7 mouse cellular contexts compared by ENCODE assay signal in genomic region chr17:72925804-72926617, GRCm38 (mm10). TPM values are rescaled to one million over a fixed set of nuclear protein-coding genes. Genes with fewer than 3 reads are reported as not detected.
DNase-seq lines count a peak whose midpoint lies in the region; ATAC-seq and TF ChIP-seq lines count a peak whose summit lies in the region.

No protein-coding gene starts in this region.

- TF ChIP-seq POLR2A in cerebellum, adult 2 months (IDR thresholded peaks at IDR 0.05; ENCODE audit: borderline replicate concordance, insufficient read depth, low read length): no peak
- no peak for TF ChIP-seq POLR2A in limb, embryonic 14.5 days (IDR thresholded peaks at IDR 0.05; ENCODE audit: borderline replicate concordance, extremely low read depth, insufficient read depth, insufficient read length)

- no peak overlapping the region for H3K4me3 ChIP-seq in cerebellum, adult 2 months (replicated peaks; ENCODE audit: insufficient read depth, low read depth, low read length)
- no peak overlapping the region for H3K4me3 ChIP-seq in embryonic facial prominence, embryonic 12.5 days
- 0 out of 2 replicates have a peak overlapping the region, but pooled peaks have one; percentile 0 for H3K4me3 ChIP-seq in heart, embryonic 12.5 days
- no peak overlapping the region for H3K4me3 ChIP-seq in kidney, postnatal 0 days (replicated peaks; ENCODE audit: low read depth, low read length)
- H3K4me3 ChIP-seq in limb, embryonic 14.5 days (replicated peaks; ENCODE audit: low read length): no peak overlapping the region

- no peak overlapping the region for H3K4me2 ChIP-seq in embryonic facial prominence, embryonic 12.5 days (replicated peaks)
- H3K4me2 ChIP-seq in heart, embryonic 12.5 days: peak overlapping the region; percentile 32
- H3K4me2 ChIP-seq in kidney, postnatal 0 days (ENCODE audit: low read length): peak overlapping the region; percentile 17; the same call in 1 of the 2 replicates
- H3K4me2 ChIP-seq in limb, embryonic 14.5 days (replicated peaks; ENCODE audit: low read depth, low read length, severe bottlenecking): no peak overlapping the region

- ATAC-seq in embryonic facial prominence, embryonic 12.5 days (ENCODE audit: insufficient number of reproducible peaks, insufficient read depth, low FRiP score, low TSS enrichment): peak; percentile 49
- no peak for ATAC-seq in heart, embryonic 12.5 days (ENCODE audit: insufficient number of reproducible peaks, low FRiP score)
- ATAC-seq in kidney, postnatal 0 days (replicated peaks; ENCODE audit: low FRiP score, low read depth): no peak; the same call in 1 of the 2 replicates
- ATAC-seq in limb, embryonic 14.5 days (ENCODE audit: low FRiP score, low read depth): peak; percentile 72

- DNase-seq in cerebellum, adult 2 months: peak; percentile 23 to 48
- DNase-seq in kidney, postnatal 0 days (ENCODE audit: low spot score): peak; percentile 58
- DNase-seq in limb, embryonic 14.5 days (ENCODE audit: low spot score): peak; percentile 49
- DNase-seq in right cerebral cortex, postnatal 10 days (ENCODE audit: low spot score in 2 of 2): peak; percentile 83 to 93
- no peak for DNase-seq in c-Kit-positive CD71-positive TER-119-positive erythroid progenitor cells, embryonic 14.5 days (ENCODE audit: low spot score)

- WGBS in cerebellum, adult 2 months: 29% methylated on average over 12 of the region's 12 CpGs
- WGBS in embryonic facial prominence, embryonic 12.5 days: 42% methylated on average over 12 of the region's 12 CpGs
- 48% methylated on average over 12 of the region's 12 CpGs for WGBS in heart, embryonic 12.5 days
- 41% methylated on average over 12 of the region's 12 CpGs for WGBS in kidney, postnatal 0 days
- WGBS in limb, embryonic 14.5 days: 59% methylated on average over 12 of the region's 12 CpGs

- no peaks in the 10 kb centered on the region for H3K27me3 ChIP-seq in cerebellum, adult 2 months (ENCODE audit: control insufficient read depth, insufficient read depth, low read length)
- no peaks in the 10 kb centered on the region for H3K27me3 ChIP-seq in embryonic facial prominence, embryonic 12.5 days
- no peaks in the 10 kb centered on the region for H3K27me3 ChIP-seq in heart, embryonic 12.5 days (replicated peaks)
- no peaks in the 10 kb centered on the region for H3K27me3 ChIP-seq in kidney, postnatal 0 days (ENCODE audit: insufficient read depth, low read length)
- H3K27me3 ChIP-seq in limb, embryonic 14.5 days (ENCODE audit: control insufficient read depth, insufficient read depth, low read length): no peaks in the 10 kb centered on the region

- H3K9me3 ChIP-seq in embryonic facial prominence, embryonic 12.5 days: no peaks in the 10 kb centered on the region
- no peaks in the 10 kb centered on the region for H3K9me3 ChIP-seq in heart, embryonic 12.5 days (replicated peaks)
- H3K9me3 ChIP-seq in kidney, postnatal 0 days (replicated peaks; ENCODE audit: low read length): no peaks in the 10 kb centered on the region
- H3K9me3 ChIP-seq in limb, embryonic 14.5 days (ENCODE audit: control insufficient read depth, low read length): no peaks in the 10 kb centered on the region

- no peak for TF ChIP-seq CTCF in cerebellum, adult 2 months (IDR thresholded peaks at IDR 0.05; ENCODE audit: borderline replicate concordance, insufficient read depth, low read depth, low read length)
- TF ChIP-seq CTCF in kidney, postnatal 0 days (IDR thresholded peaks at IDR 0.05; ENCODE audit: low read depth): no peak

- H3K36me3 ChIP-seq in embryonic facial prominence, embryonic 12.5 days: peaks cover 15% of the 10 kb centered on the region
- peaks cover 90% of the 10 kb centered on the region for H3K36me3 ChIP-seq in heart, embryonic 12.5 days
- H3K36me3 ChIP-seq in kidney, postnatal 0 days (ENCODE audit: insufficient read depth, low read length): no peaks in the 10 kb centered on the region
- peaks cover 57% of the 10 kb centered on the region for H3K36me3 ChIP-seq in limb, embryonic 14.5 days (ENCODE audit: control insufficient read depth, insufficient read depth, low read length)

- peaks cover 7% of the 10 kb centered on the region for H3K4me1 ChIP-seq in cerebellum, adult 2 months (ENCODE audit: control insufficient read depth, insufficient read depth, low read length)
- peaks cover 22% of the 10 kb centered on the region; the same call in 1 of the 2 replicates for H3K4me1 ChIP-seq in embryonic facial prominence, embryonic 12.5 days
- H3K4me1 ChIP-seq in heart, embryonic 12.5 days (replicated peaks): peaks cover 75% of the 10 kb centered on the region
- H3K4me1 ChIP-seq in kidney, postnatal 0 days (replicated peaks; ENCODE audit: insufficient read depth, low read length): peaks cover 19% of the 10 kb centered on the region; the same call in 1 of the 2 replicates
- H3K4me1 ChIP-seq in limb, embryonic 14.5 days (ENCODE audit: control insufficient read depth, insufficient read depth, low read length): peaks cover 26% of the 10 kb centered on the region

- peak overlapping the region; percentile 31; the same call in 1 of the 2 replicates for H3K27ac ChIP-seq in cerebellum, adult 2 months (ENCODE audit: insufficient read depth, low read length)
- H3K27ac ChIP-seq in embryonic facial prominence, embryonic 12.5 days: peak overlapping the region; percentile 72
- peak overlapping the region; percentile 61 for H3K27ac ChIP-seq in heart, embryonic 12.5 days (ENCODE audit: poor library complexity, severe bottlenecking)
- H3K27ac ChIP-seq in kidney, postnatal 0 days: peak overlapping the region; percentile 65
- H3K27ac ChIP-seq in limb, embryonic 14.5 days (replicated peaks; ENCODE audit: low read depth, low read length): no peak overlapping the region; the same call in 1 of the 2 replicates

- H3K9ac ChIP-seq in embryonic facial prominence, embryonic 12.5 days: no peak overlapping the region
- H3K9ac ChIP-seq in heart, embryonic 12.5 days: peak overlapping the region; percentile 59; the same call in 1 of the 2 replicates
- no peak overlapping the region for H3K9ac ChIP-seq in kidney, postnatal 0 days (ENCODE audit: low read depth, low read length)
- H3K9ac ChIP-seq in limb, embryonic 14.5 days (ENCODE audit: low read depth, low read length, severe bottlenecking): no peak overlapping the region

RNA-seq across cellular contexts. Expression of gene Lbh, which starts 7.9 kb away (rescaled TPM):
- 42.9 and 50.2 TPM in 2 replicates for polyA plus RNA-seq in cerebellum, adult 2 months (2012; rRNA removed)
- polyA plus RNA-seq in embryonic facial prominence, embryonic 12.5 days (2016; fragmentation: Nextera tagmentation; extraction: Ambion mirVana): 2.1 and 2.6 TPM in 2 replicates
- polyA plus RNA-seq in heart, embryonic 12.5 days (2016; fragmentation: Nextera tagmentation; extraction: Ambion mirVana): 22.6 and 23.7 TPM in 2 replicates
- 8.9 and 9.0 TPM in 2 replicates for polyA plus RNA-seq in kidney, postnatal 0 days (2015; fragmentation: Nextera tagmentation; extraction: Ambion mirVana)
- polyA plus RNA-seq in limb, embryonic 14.5 days (2012; rRNA removed): 55.3 and 80.6 TPM in 2 replicates
- 3.9 and 4.9 TPM in 2 replicates for polyA plus RNA-seq in limb, embryonic 14.5 days (2014; fragmentation: Nextera tagmentation; extraction: Ambion mirVana)

Comparison
In these comparisons a context has a peak if more than half of its experiments do, and no peak if none do; other contexts are left out.
1. ATAC-seq: peak in embryonic facial prominence, embryonic 12.5 days (single experiment) and limb, embryonic 14.5 days (single experiment); none in heart, embryonic 12.5 days (single experiment) and kidney, postnatal 0 days (single experiment).
2. H3K4me2 ChIP-seq: peak in heart, embryonic 12.5 days (single experiment) and kidney, postnatal 0 days (single experiment); none in embryonic facial prominence, embryonic 12.5 days (single experiment) and limb, embryonic 14.5 days (single experiment).